Mouse (Mus musculus) limb, embryonic 14.5 days (tissue): Measurements from ENCODE around the gene Ctnnd2. TPM values are rescaled to one million over a fixed set of nuclear protein-coding genes. Genes with fewer than 3 reads are reported as not detected.

Experiments used
- ATAC-seq: fragments of 200-750 bp; cut with Nextera tagmentation; 2 replicates; pipeline ENCODE4 v1.8.0; 2017; ENCODE audit warnings: low read depth, moderate number of reproducible peaks, moderate TSS enrichment; ENCODE audit not compliant: low FRiP score
- DNase-seq: peaks from one replicate; pipeline ENCODE4 v3.0.0-alpha.2; 2015; ENCODE audit warnings: low spot score
- H3K27ac ChIP-seq: fragments of 300-500 bp; sonication (generic); replicated peaks from 2 replicates; pipeline ENCODE4 v1.5.1; 2014; ENCODE audit warnings: low read depth, mild to moderate bottlenecking, low read length, moderate library complexity, mixed read lengths
- H3K27me3 ChIP-seq: fragments of 300-500 bp; sonication (generic); 2 replicates; pipeline ENCODE4 v1.6.1; 2014; ENCODE audit warnings: low read length, mixed read lengths; ENCODE audit not compliant: control insufficient read depth, insufficient read depth
- H3K36me3 ChIP-seq: fragments of 300-500 bp; sonication (generic); 2 replicates; pipeline ENCODE4 v1.6.1; 2014; ENCODE audit warnings: mild to moderate bottlenecking, low read length, moderate library complexity, mixed read lengths; ENCODE audit not compliant: control insufficient read depth, insufficient read depth
- H3K4me1 ChIP-seq: fragments of 300-500 bp; sonication (generic); 2 replicates; pipeline ENCODE4 v1.6.1; 2014; ENCODE audit warnings: antibody characterized with exemption, low read length, mixed read lengths; ENCODE audit not compliant: control insufficient read depth, insufficient read depth
- H3K4me2 ChIP-seq: fragments of 300-500 bp; sonication (generic); replicated peaks from 2 replicates; pipeline ENCODE4 v1.6.1; 2014; ENCODE audit warnings: low read depth, mild to moderate bottlenecking, low read length, moderate library complexity; ENCODE audit not compliant: severe bottlenecking
- H3K4me3 ChIP-seq: fragments of 300-500 bp; sonication (generic); replicated peaks from 2 replicates; pipeline ENCODE4 v1.5.1; 2014; ENCODE audit warnings: low read length
- H3K9ac ChIP-seq: fragments of 300-500 bp; sonication (generic); 2 replicates; pipeline ENCODE4 v1.6.1; 2014; ENCODE audit warnings: mild to moderate bottlenecking, low read depth, low read length, moderate library complexity; ENCODE audit not compliant: severe bottlenecking
- H3K9me3 ChIP-seq: fragments of 300-500 bp; sonication (generic); 2 replicates; pipeline ENCODE4 v1.6.1; 2016; ENCODE audit warnings: low read length; ENCODE audit not compliant: control insufficient read depth
- POLR2A ChIP-seq: fragments of 200-500 bp; IDR thresholded peaks from 2 replicates; pipeline ENCODE4 v1.8.0; 2012; ENCODE audit warnings: inconsistent platforms, mild to moderate bottlenecking, moderate library complexity, borderline replicate concordance; ENCODE audit not compliant: insufficient read depth, insufficient read length; ENCODE audit errors: extremely low read depth
- WGBS: fragments of 180-500 bp; shearing (Covaris S2); extraction: QIAGEN DNeasy Blood & Tissue Kit; methylation state at CpG from one replicate; pipeline ENCODE4 v1.1.7; 2014; 5-methylcytosine and 5-hydroxymethylcytosine counted together
- polyA plus RNA-seq, 2 experiments: library from polyadenylated mRNA; depleted of rRNA in 1 of 2; stranded (reverse) in 1 of 2; unstranded in 1 of 2; fragments of >200 nt; fragmentation: Nextera tagmentation in 1 of 2; extraction: Ambion mirVana in 1 of 2; gene quantifications; 2 replicates each; pipeline versions ENCODE4 v1.2.1 to v1.2.3; 2012 to 2014

Ctnnd2 gene
- polyA plus RNA-seq, 2 experiments = 3.6 to 4.2 TPM

DNA sequence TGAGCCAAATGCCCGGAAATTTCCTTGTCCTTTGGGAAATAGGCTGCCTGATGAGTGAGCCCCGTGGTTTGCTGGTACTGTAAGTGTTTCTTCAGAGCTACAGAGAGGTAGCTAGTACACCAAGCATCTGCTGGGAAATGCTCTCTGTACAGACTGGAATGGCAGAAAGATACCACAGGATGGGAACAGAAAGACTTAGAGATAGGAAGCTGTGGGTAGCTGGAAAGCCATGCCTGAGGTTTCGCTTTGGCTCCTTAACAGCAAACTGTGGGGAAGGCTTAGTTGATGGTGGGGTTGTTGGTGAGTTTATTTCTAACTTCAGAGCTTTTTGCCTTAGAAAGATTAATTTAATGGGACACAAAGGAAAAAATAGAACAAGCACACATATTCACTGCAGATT lies 485.2 kb downstream of the Ctnnd2 start:
- no peak overlapping the region for H3K9ac ChIP-seq
- H3K27ac ChIP-seq = no peak overlapping the region
- H3K4me3 ChIP-seq = no peak overlapping the region
- H3K36me3 ChIP-seq = no peaks in the 10 kb centered on the region
- ATAC-seq (no peak), DNase-seq (no peak)
- WGBS = 81% methylated on average over 3 of the region's 3 CpGs
- no peaks in the 10 kb centered on the region for H3K27me3 ChIP-seq
- no peaks in the 10 kb centered on the region for H3K9me3 ChIP-seq
- H3K4me2 ChIP-seq = no peak overlapping the region
- H3K4me1 ChIP-seq = no peaks in the 10 kb centered on the region; the same call in 1 of the 2 replicates
- no peak for TF ChIP-seq POLR2A

- ATAC-seq (no peak), DNase-seq (no peak)
- Histone ChIP-seq H3K27ac (no peak overlapping the region), H3K36me3 (no peaks in the 10 kb centered on the region), H3K9me3 (no peaks in the 10 kb centered on the region), H3K4me3 (no peak overlapping the region), H3K9ac (no peak overlapping the region), H3K4me1 (no peaks in the 10 kb centered on the region), H3K27me3 (no peaks in the 10 kb centered on the region), H3K4me2 (no peak overlapping the region)
- TF ChIP-seq POLR2A = no peak
- WGBS = 85% methylated on average over 8 of the region's 8 CpGs
Measured at GRCm38 (mm10) chr15:30660539-30661149, 488.3 kb downstream of the Ctnnd2 start.

DNA sequence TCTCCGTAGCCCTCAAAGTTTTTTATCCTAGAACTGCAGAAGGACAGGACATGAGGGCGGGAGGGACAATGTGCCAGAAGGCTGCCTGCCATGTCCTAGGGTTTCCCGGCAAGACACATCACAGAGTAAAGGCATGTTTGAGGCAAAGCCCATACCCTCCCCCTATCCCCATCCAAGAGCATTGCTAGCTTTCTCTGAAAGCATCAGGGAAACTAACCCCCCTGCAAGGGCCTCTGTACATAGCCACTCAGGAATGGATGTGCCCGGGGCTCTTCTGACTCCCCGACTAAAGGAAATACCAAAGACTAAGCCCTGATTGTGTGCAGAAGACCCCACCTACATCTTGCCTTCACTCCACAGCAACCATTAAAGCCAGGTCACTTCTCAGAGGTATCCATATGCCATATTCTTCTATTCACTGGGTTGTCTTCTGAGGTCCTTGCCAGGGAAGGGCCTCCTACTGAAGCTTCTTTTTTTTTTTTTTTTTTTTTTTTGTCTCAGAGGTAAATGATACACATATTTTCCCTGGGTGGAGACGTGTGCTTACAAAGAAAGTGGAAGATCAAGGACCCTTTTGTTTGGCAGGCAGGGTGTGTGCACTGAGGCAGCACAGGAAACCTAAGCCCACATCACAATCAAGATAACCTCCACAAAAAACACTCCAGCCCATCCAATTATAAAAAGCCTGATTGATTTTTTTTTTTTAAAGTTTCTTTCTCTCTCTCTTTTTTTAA lies 489.5 kb downstream of the Ctnnd2 start:
- ATAC-seq (no peak), DNase-seq (no peak)
- Histone ChIP-seq H3K4me2 (no peak overlapping the region), H3K9me3 (no peaks in the 10 kb centered on the region), H3K4me3 (no peak overlapping the region), H3K27ac (no peak overlapping the region), H3K9ac (no peak overlapping the region), H3K36me3 (no peaks in the 10 kb centered on the region), H3K27me3 (no peaks in the 10 kb centered on the region), H3K4me1 (no peaks in the 10 kb centered on the region)
- no peak for TF ChIP-seq POLR2A
- 61% methylated on average over 6 of the region's 6 CpGs for WGBS

DNA sequence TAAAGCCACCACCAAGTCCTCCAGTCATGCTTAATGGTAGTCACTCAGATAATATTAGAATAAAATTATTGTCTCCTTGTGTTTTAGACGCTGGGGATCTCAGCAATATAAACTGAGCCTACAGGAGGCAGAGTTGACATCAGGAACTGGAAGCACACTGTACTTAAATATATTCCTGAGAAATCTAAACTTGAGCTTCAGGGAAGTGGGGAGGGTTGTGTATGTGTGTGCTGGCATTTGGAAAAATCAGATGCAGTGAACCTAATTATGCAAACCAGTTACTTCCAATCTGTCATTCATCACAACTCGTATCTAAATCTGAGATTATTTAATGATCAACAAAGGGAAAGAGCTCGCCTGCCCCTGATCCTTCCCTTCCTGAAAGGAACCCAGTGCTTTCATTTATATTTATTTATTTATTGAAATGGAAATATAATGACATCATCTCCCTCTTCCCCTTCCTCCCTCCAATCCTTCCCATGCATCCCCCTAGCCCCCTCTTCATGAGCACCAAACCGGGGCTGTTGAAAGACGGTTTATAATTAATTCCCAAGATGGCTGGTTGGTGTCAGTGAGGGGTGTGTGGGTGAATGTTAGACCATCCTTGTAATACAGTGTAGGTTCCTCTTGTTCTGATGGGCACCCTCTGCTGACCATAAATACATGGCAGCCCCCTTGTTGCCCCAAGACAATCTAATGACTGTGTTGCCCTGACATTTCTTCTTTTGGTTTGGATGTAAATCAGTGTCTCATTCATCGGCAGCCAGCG lies 495.6 kb downstream of the Ctnnd2 start:
- H3K4me1 ChIP-seq = no peaks in the 10 kb centered on the region
- no peak for TF ChIP-seq POLR2A
- no peaks in the 10 kb centered on the region for H3K9me3 ChIP-seq
- DNase-seq = no peak
- H3K27me3 ChIP-seq = no peaks in the 10 kb centered on the region
- H3K36me3 ChIP-seq = no peaks in the 10 kb centered on the region
- no peak overlapping the region for H3K4me2 ChIP-seq
- 80% methylated on average over 7 of the region's 7 CpGs for WGBS
- ATAC-seq = no peak
- H3K9ac ChIP-seq = no peak overlapping the region
- no peak overlapping the region for H3K4me3 ChIP-seq
- no peak overlapping the region for H3K27ac ChIP-seq

- 85% methylated on average over 4 of the region's 4 CpGs for WGBS
- H3K27ac ChIP-seq = no peak overlapping the region
- no peak for TF ChIP-seq POLR2A
Measured at GRCm38 (mm10) chr15:30681939-30682338, 509.5 kb downstream of the Ctnnd2 start.

More at GRCm38 (mm10) chr15:30681939-30682338, 509.5 kb downstream of the Ctnnd2 start:
- Histone ChIP-seq H3K4me1 (peaks cover 3% of the 10 kb centered on the region; the same call in 1 of the 2 replicates), H3K27me3 (no peaks in the 10 kb centered on the region), H3K9ac (no peak overlapping the region), H3K9me3 (no peaks in the 10 kb centered on the region), H3K4me3 (no peak overlapping the region), H3K4me2 (no peak overlapping the region), H3K36me3 (no peaks in the 10 kb centered on the region)
- no peak for ATAC-seq
- DNase-seq = no peak
